8 mouse cellular contexts compared by ENCODE assay signal in the genomic region with DNA sequence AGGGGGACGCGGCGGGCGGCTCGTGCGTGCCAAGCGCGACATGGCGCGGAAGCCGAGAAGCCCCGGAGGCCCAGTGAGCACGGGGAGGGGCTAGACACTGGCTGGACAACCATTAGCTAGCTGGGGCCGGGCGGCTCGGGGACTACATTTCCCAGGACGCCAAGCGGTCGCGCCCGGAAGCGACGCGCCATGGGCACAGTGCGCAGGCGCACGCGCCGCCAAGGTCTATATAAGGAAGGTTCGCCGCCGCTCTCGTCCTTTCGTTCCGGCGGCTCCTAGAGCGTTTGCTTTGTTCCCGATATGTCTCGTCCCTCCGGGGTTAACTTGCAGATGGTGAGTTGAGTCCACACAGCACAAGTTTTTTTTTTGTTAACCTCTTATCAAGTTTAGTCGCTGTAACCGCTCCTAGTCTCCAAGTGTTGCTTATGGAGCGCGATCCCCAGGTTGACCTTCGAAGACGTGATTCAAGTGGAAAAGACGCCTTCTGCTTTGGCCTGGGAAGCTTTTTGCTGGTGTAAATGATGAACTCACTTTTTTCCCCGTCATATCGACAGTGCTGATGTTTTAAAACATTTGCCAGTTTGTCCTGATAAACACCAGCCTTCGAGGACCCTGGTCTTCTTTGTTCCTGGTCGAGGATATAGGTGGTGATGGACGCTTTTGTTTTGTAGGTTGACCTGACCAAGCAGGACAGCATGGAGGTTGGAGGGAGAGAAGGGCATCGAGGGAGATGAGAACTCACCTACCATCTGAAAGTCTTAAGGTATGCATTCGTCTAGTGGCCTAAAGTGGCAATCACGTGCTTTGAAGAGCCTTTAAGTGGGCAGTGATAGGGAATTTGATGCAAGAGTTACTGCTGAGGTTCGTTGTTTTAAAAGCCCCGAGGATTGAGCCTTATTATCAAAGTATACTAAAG. TPM values are rescaled to one million over a fixed set of nuclear protein-coding genes. Genes with fewer than 3 reads are reported as not detected.
DNase-seq lines count a peak whose midpoint lies in the region; ATAC-seq lines count a peak whose summit lies in the region.

Znfx1 (minus strand) TSS at position 51 of the 916 bp plus-strand sequence.

- DNase-seq in adipocyte (ENCODE audit: low spot score) = peak; percentile 97
- DNase-seq in embryo, embryonic 10 days (ENCODE audit: low spot score) = peak; percentile 96
- peak; percentile 95 for DNase-seq in gastrocnemius, postnatal 14 days
- DNase-seq in left cerebral cortex, postnatal 10 days (ENCODE audit: extremely low spot score in 1 of 2, low spot score in 2 of 2) = peak; percentile 95 to 97
- peak; percentile 95 for DNase-seq in right cerebral cortex, postnatal 25 days
- peak; percentile 96 to 98 for DNase-seq in urinary bladder, postnatal 4 days (ENCODE audit: low spot score in 2 of 2)

- intact Hi-C loops in gastrocnemius, postnatal 14 days (cut with DNase I; ENCODE audit: low total_unique reads) = no loop called here
- intact Hi-C loops in left cerebral cortex, postnatal 10 days (cut with DNase I) = loop anchor here (5.0 kb wide), 1 partner anchor 46 kb away; the partner anchor contains the start of gene Ddx27

- ATAC-seq in inflammation-experienced regulatory T-cells, adult 6 months = peak; percentile 81
- peak; percentile 72 for ATAC-seq in megakaryocyte-erythroid progenitor cell, adult 5-6 weeks (replicated peaks; ENCODE audit: low FRiP score, low TSS enrichment, poor library complexity, severe bottlenecking)

RNA-seq across cellular contexts. Expression of gene Znfx1, which starts in this region (rescaled TPM):
- total RNA-seq in gastrocnemius, postnatal 14 days (2021) = 10 to 100 TPM; 14.5 to 14.8 TPM
- polyA plus RNA-seq in inflammation-experienced regulatory T-cells, adult 6 months (2017; shearing (Covaris generic)) = 10 to 100 TPM; 20.4 to 25.2 (median 22.4) TPM
- 10 to 100 TPM; 29.7 to 33.6 TPM for total RNA-seq in left cerebral cortex, postnatal 10 days (2021)
- total RNA-seq in megakaryocyte-erythroid progenitor cell, adult 5-6 weeks (2014; fragmentation: Nextera tagmentation) = 21.1 and 35.0 TPM in 2 replicates
- 14.2 and 23.7 TPM in 2 replicates for total RNA-seq in megakaryocyte-erythroid progenitor cell, adult 5-6 weeks (2017)

Comparison
In these comparisons a context has a peak if more than half of its experiments do, and no peak if none do; other contexts are left out.
1. Peak in every context shown above with its lines: DNase-seq and ATAC-seq.